Mouse (Mus musculus) liver, adult 2 months (tissue): ENCODE measurements at regions not wholly inside any gene's neighbourhood (a gene's known extent, or its start where the extent isn't known, plus 50 kb on each side); places are given as distances from the start of the nearest gene placed in this dataset.

Experiments
- CTCF ChIP-seq: fragments of 200-500 bp; IDR thresholded peaks from 2 replicates; pipeline ENCODE4 v1.5.1; 2011; ENCODE audit warnings: low read depth, low read length, control low read depth
- POLR2A ChIP-seq: fragments of 200-500 bp; IDR thresholded peaks from 2 replicates; pipeline ENCODE4 v1.6.1; 2011; ENCODE audit warnings: low read length, control low read depth; ENCODE audit not compliant: insufficient read depth; ENCODE audit errors: extremely low read depth

GRCm38 (mm10) chr2:137660449-137660848, 544.0 kb upstream of the Jag1 start:
- TF ChIP-seq POLR2A (no peak), CTCF (no peak)
